Mouse (Mus musculus) ES-E14 (cell line): ENCODE results near the gene Epm2a. TPM values are rescaled to one million over a fixed set of nuclear protein-coding genes. Genes with fewer than 3 reads are reported as not detected.

Source experiments
- DNase-seq: peaks from one replicate; pipeline ENCODE4 v3.0.0-alpha.2; 2013; ENCODE audit warnings: low read depth, low spot score
- H3K27ac ChIP-seq: 2 replicates; pipeline ENCODE4 v1.5.1; 2012; ENCODE audit warnings: low read depth, mild to moderate bottlenecking, low read length, moderate library complexity, mixed read lengths; ENCODE audit not compliant: poor library complexity, insufficient read depth, severe bottlenecking
- H3K36me3 ChIP-seq: 2 replicates; pipeline ENCODE4 v1.6.1; 2012; ENCODE audit warnings: mild to moderate bottlenecking, low read length, moderate library complexity, mixed read lengths; ENCODE audit not compliant: control insufficient read depth, poor library complexity, insufficient read depth, severe bottlenecking
- H3K4me1 ChIP-seq, 2 experiments: fragments of 150-350 bp in 1 of 2; sonication (generic) in 1 of 2; 2 replicates each; pipeline ENCODE4 v1.6.1; 2012; ENCODE audit warnings: low read length in 2 of 2, mild to moderate bottlenecking in 1 of 2, mixed read lengths in 1 of 2; ENCODE audit not compliant: control insufficient read depth in 2 of 2, insufficient read depth in 2 of 2, poor library complexity in 1 of 2
- H3K4me3 ChIP-seq, 2 experiments: fragments of 150-350 bp in 1 of 2; sonication (generic) in 1 of 2; 2 replicates each; pipeline ENCODE4 v1.5.1; 2012; ENCODE audit warnings: low read length in 2 of 2, low read depth in 1 of 2, mild to moderate bottlenecking in 1 of 2, mixed read lengths in 1 of 2; ENCODE audit not compliant: insufficient read depth in 1 of 2, poor library complexity in 1 of 2, severe bottlenecking in 1 of 2
- H3K9ac ChIP-seq: 2 replicates; pipeline ENCODE4 v1.6.1; 2012; ENCODE audit warnings: low read depth, mild to moderate bottlenecking, low read length, mixed read lengths; ENCODE audit not compliant: poor library complexity, insufficient read depth, severe bottlenecking
- H3K9me3 ChIP-seq: fragments of 150-350 bp; sonication (generic); 2 replicates; pipeline ENCODE4 v1.6.1; 2012; ENCODE audit warnings: low read depth, mild to moderate bottlenecking, low read length; ENCODE audit not compliant: control insufficient read depth, insufficient read depth
- CHD2 ChIP-seq: IDR thresholded peaks from 2 replicates; pipeline ENCODE4 v1.6.1; 2014; ENCODE audit warnings: mild to moderate bottlenecking, low read depth, low read length, inconsistent platforms
- HCFC1 ChIP-seq: IDR thresholded peaks from 2 replicates; pipeline ENCODE4 v1.6.1; 2012; ENCODE audit warnings: low read length, inconsistent platforms, borderline replicate concordance; ENCODE audit not compliant: insufficient read depth
- MAFK ChIP-seq: IDR thresholded peaks from 2 replicates; pipeline ENCODE4 v1.6.1; 2014; ENCODE audit warnings: mild to moderate bottlenecking, low read depth, low read length, inconsistent platforms; ENCODE audit not compliant: insufficient read depth
- ZC3H11A ChIP-seq: IDR thresholded peaks from 2 replicates; pipeline ENCODE4 v1.6.1; 2012; ENCODE audit warnings: low read depth, mild to moderate bottlenecking, inconsistent platforms, low read length, borderline replicate concordance
- ZNF384 ChIP-seq: IDR thresholded peaks from 2 replicates; pipeline ENCODE4 v1.6.1; 2012; ENCODE audit warnings: low read depth, low read length, inconsistent platforms
- in situ Hi-C, 2 experiments: fragments of 600-800 bp; cut with MboI; formaldehyde crosslinking; loops; one replicate each; pipeline ENCODE4 v1.15.1; 2025; ENCODE audit warnings: low sequenced_read_pairs in 2 of 2, inconsistent platforms in 1 of 2; ENCODE audit not compliant: unreplicated experiment in 2 of 2
- total RNA-seq: library from RNA; depleted of rRNA; stranded (reverse); fragments of 300-350 nt; gene quantifications from 2 replicates; pipeline ENCODE4 v1.2.3, GENCODE M21; 2012; rRNA removed

Gene Epm2a
- total RNA-seq, result 1.6 and 2.1 TPM in 2 replicates

GRCm38 (mm10) chr10:11343205-11344141, at the start of gene Epm2a:
Epm2a (plus strand) TSS chr10:11343404.
- Histone ChIP-seq H3K9ac (peak within 1 kb of the TSS; percentile 86), H3K4me3 (peak within 1 kb of the TSS; percentile 78 to 94), H3K27ac (no peak within 1 kb of the TSS), H3K9me3 (no peaks in the 10 kb centered on the region), H3K36me3 (no peaks in the 10 kb centered on the region), H3K4me1 (peaks cover 2% of the 10 kb centered on the region in 2 experiments; a peak in 1 of 4 replicates)
- DNase-seq, result peak; percentile 58
- TF ChIP-seq ZC3H11A, result no peak
- no peak for TF ChIP-seq ZNF384
- TF ChIP-seq CHD2, result peak; percentile 58; the same call in 1 of the 2 replicates
- 0 out of 2 replicates have a peak, but pooled peaks have one; percentile 25 for TF ChIP-seq HCFC1
- no peak for TF ChIP-seq MAFK
- in situ Hi-C loops, result no loop called here

- Histone ChIP-seq H3K4me1 (no peaks in the 10 kb centered on the region), H3K4me3 (no peak overlapping the region), H3K27ac (no peak overlapping the region), H3K36me3 (peaks cover 6% of the 10 kb centered on the region), H3K9me3 (no peaks in the 10 kb centered on the region), H3K9ac (no peak overlapping the region)
- DNase-seq, result no peak
- in situ Hi-C loops, result no loop called here
- no peak for TF ChIP-seq CHD2
- no peak for TF ChIP-seq ZNF384
- TF ChIP-seq HCFC1, result no peak
- no peak for TF ChIP-seq MAFK
- no peak for TF ChIP-seq ZC3H11A
These were observed 44.8 kb upstream of the Epm2a start for GRCm38 (mm10) chr10:11298418-11298817.

GRCm38 (mm10) chr10:11305365-11306053, 37.7 kb upstream of the Epm2a start:
- H3K9me3 ChIP-seq, result no peaks in the 10 kb centered on the region
- in situ Hi-C loops, result no loop called here
- DNase-seq, result no peak
- no peaks in the 10 kb centered on the region for H3K4me1 ChIP-seq
- TF ChIP-seq CHD2, result no peak
- no peak overlapping the region for H3K27ac ChIP-seq
- no peak overlapping the region for H3K9ac ChIP-seq
- no peak overlapping the region for H3K4me3 ChIP-seq
- no peaks in the 10 kb centered on the region for H3K36me3 ChIP-seq

- in situ Hi-C loops, result no loop called here
- DNase-seq, result no peak
- H3K9me3 ChIP-seq, result no peaks in the 10 kb centered on the region
- H3K9ac ChIP-seq, result no peak overlapping the region
- H3K27ac ChIP-seq, result no peak overlapping the region
- no peak for TF ChIP-seq CHD2
- no peak for TF ChIP-seq HCFC1
- no peak for TF ChIP-seq ZNF384
- TF ChIP-seq MAFK, result no peak
- no peak for TF ChIP-seq ZC3H11A
- H3K4me1 ChIP-seq, result no peaks in the 10 kb centered on the region
- H3K36me3 ChIP-seq, result no peaks in the 10 kb centered on the region
- no peak overlapping the region for H3K4me3 ChIP-seq
These were observed 37.2 kb upstream of the Epm2a start for GRCm38 (mm10) chr10:11306054-11306367.
